Mouse (Mus musculus) heart, adult 2 months (tissue): ENCODE data around the gene Fgfr3. TPM values are rescaled to one million over a fixed set of nuclear protein-coding genes. Genes with fewer than 3 reads are reported as not detected.

Experiments used
- DNase-seq, 2 experiments: peaks; one replicate each; pipeline ENCODE4 v3.0.0; 2021
- H3K27ac ChIP-seq: fragments of 200-600 bp; 2 replicates; pipeline ENCODE4 v1.8.1; 2022
- H3K27me3 ChIP-seq: fragments of 200-500 bp; 2 replicates; pipeline ENCODE4 v1.6.1; 2012; ENCODE audit warnings: mild to moderate bottlenecking, low read length, inconsistent platforms, mixed read lengths; ENCODE audit not compliant: control insufficient read depth, insufficient read depth
- H3K36me3 ChIP-seq: fragments of 200-500 bp; 2 replicates; pipeline ENCODE4 v1.6.1; 2012; ENCODE audit warnings: low read length, inconsistent platforms; ENCODE audit not compliant: control insufficient read depth, insufficient read depth
- H3K4me1 ChIP-seq: fragments of 200-500 bp; 2 replicates; pipeline ENCODE4 v1.6.1; 2011; ENCODE audit warnings: low read length; ENCODE audit not compliant: control insufficient read depth, insufficient read depth
- H3K4me3 ChIP-seq: fragments of 200-600 bp; 2 replicates; pipeline ENCODE4 v1.8.1; 2022
- H3K79me2 ChIP-seq: fragments of 200-500 bp; replicated peaks from 2 replicates; pipeline ENCODE4 v1.6.1; 2012; ENCODE audit warnings: mild to moderate bottlenecking, inconsistent platforms, low read length, moderate library complexity, mixed read lengths; ENCODE audit not compliant: control insufficient read depth, insufficient read depth
- H3K9ac ChIP-seq: fragments of 200-500 bp; 2 replicates; pipeline ENCODE4 v1.6.1; 2012; ENCODE audit warnings: low read depth, mild to moderate bottlenecking, control low read depth, inconsistent platforms, low read length, mixed read lengths
- CTCF ChIP-seq: fragments of 200-600 bp; IDR thresholded peaks from 2 replicates; pipeline ENCODE4 v1.8.1; 2022; ENCODE audit warnings: antibody characterized with exemption, mild to moderate bottlenecking, moderate library complexity
- EP300 ChIP-seq: fragments of 200-500 bp; IDR thresholded peaks from 2 replicates; pipeline ENCODE4 v1.6.1; 2011; ENCODE audit warnings: low read depth, low read length, control low read depth; ENCODE audit not compliant: insufficient read depth
- POLR2A ChIP-seq: fragments of 200-500 bp; IDR thresholded peaks from 2 replicates; pipeline ENCODE4 v1.6.1; 2011; ENCODE audit warnings: mild to moderate bottlenecking, low read depth, low read length, control low read depth; ENCODE audit not compliant: insufficient read depth
- WGBS: fragments of 180-500 bp; shearing (Covaris S2); methylation state at CpG from one replicate; pipeline ENCODE4 v1.1.7; 2018; 5-methylcytosine and 5-hydroxymethylcytosine counted together
- intact Hi-C: fragments of 180-260 bp; cut with DNase I; formaldehyde crosslinking; loops from one replicate; pipeline ENCODE4 v1.15.1; 2025
- polyA plus RNA-seq: library from polyadenylated mRNA; depleted of rRNA; stranded (reverse); fragments of >200 nt; gene quantifications from 2 replicates; pipeline ENCODE4 v1.2.3, GENCODE M21; 2012
- total RNA-seq, 2 experiments: library from RNA; stranded (reverse); gene quantifications; 2 replicates each; pipeline ENCODE4 v1.2.3; 2021

Gene Fgfr3
- total and polyA plus RNA-seq, 3 experiments, result 8.6 to 15.4 (median 10.1) TPM

GRCm38 (mm10) chr5:33694848-33695717 is 26.4 kb upstream of the Fgfr3 start:
- intact Hi-C loops, result no loop called here
- Histone ChIP-seq H3K36me3 (no peaks in the 10 kb centered on the region), H3K4me3 (peak overlapping the region; percentile 68), H3K27me3 (no peaks in the 10 kb centered on the region), H3K9ac (peak overlapping the region; percentile 88), H3K4me1 (peaks cover 5% of the 10 kb centered on the region), H3K79me2 (no peaks in the 10 kb centered on the region), H3K27ac (peak overlapping the region; percentile 84)
- peak; percentile 61 to 76 for DNase-seq
- no peak for TF ChIP-seq EP300
- 0 out of 2 replicates have a peak, but pooled peaks have one; percentile 1 for TF ChIP-seq CTCF
- 7% methylated on average over 61 of the region's 71 CpGs for WGBS

GRCm38 (mm10) chr5:33695718-33696121 is 25.8 kb upstream of the Fgfr3 start:
- no peak for DNase-seq
- intact Hi-C loops, result no loop called here
- H3K79me2 ChIP-seq, result no peaks in the 10 kb centered on the region
- no peaks in the 10 kb centered on the region for H3K36me3 ChIP-seq
- WGBS, result 13% methylated on average over 24 of the region's 24 CpGs
- peak overlapping the region; percentile 68 for H3K4me3 ChIP-seq
- H3K4me1 ChIP-seq, result no peaks in the 10 kb centered on the region
- no peaks in the 10 kb centered on the region for H3K27me3 ChIP-seq
- peak overlapping the region; percentile 84 for H3K27ac ChIP-seq
- peak overlapping the region; percentile 88 for H3K9ac ChIP-seq
- TF ChIP-seq EP300 (no peak), CTCF (no peak), POLR2A (no peak)

- WGBS, result 94% methylated on average over 5 of the region's 5 CpGs
- DNase-seq, result no peak
- H3K27me3 ChIP-seq, result no peaks in the 10 kb centered on the region
- no peak overlapping the region for H3K27ac ChIP-seq
- no peak overlapping the region for H3K9ac ChIP-seq
- TF ChIP-seq CTCF, result no peak
- no peak for TF ChIP-seq EP300
- no peak for TF ChIP-seq POLR2A
- no peaks in the 10 kb centered on the region for H3K4me1 ChIP-seq
- H3K4me3 ChIP-seq, result no peak overlapping the region
- no peaks in the 10 kb centered on the region for H3K79me2 ChIP-seq
- no peaks in the 10 kb centered on the region for H3K36me3 ChIP-seq
- intact Hi-C loops, result no loop called here
These were observed 25.0 kb upstream of the Fgfr3 start for GRCm38 (mm10) chr5:33696430-33696829.

GRCm38 (mm10) chr5:33697534-33697933 is 23.9 kb upstream of the Fgfr3 start:
- TF ChIP-seq CTCF, result no peak
- no peak for TF ChIP-seq EP300
- no peak for TF ChIP-seq POLR2A
- no peak overlapping the region for H3K9ac ChIP-seq
- no peak overlapping the region for H3K4me3 ChIP-seq
- no peaks in the 10 kb centered on the region for H3K79me2 ChIP-seq
- H3K36me3 ChIP-seq, result no peaks in the 10 kb centered on the region
- 92% methylated on average over 1 of the region's 1 CpGs for WGBS
- intact Hi-C loops, result no loop called here
- H3K27ac ChIP-seq, result no peak overlapping the region
- no peaks in the 10 kb centered on the region for H3K27me3 ChIP-seq
- DNase-seq, result no peak
- H3K4me1 ChIP-seq, result no peaks in the 10 kb centered on the region

- no peak overlapping the region for H3K27ac ChIP-seq
- intact Hi-C loops, result loop anchor here (2.0 kb wide), 1 partner anchor 23 kb away; the partner anchor contains the start of gene Fgfr3
- H3K27me3 ChIP-seq, result no peaks in the 10 kb centered on the region
These were observed 23.4 kb upstream of the Fgfr3 start for GRCm38 (mm10) chr5:33697947-33698512.

GRCm38 (mm10) chr5:33698669-33699068 is 22.8 kb upstream of the Fgfr3 start:
- intact Hi-C loops, result loop anchor here (2.0 kb wide), 1 partner anchor 22 kb away; the partner anchor contains the start of gene Fgfr3

More at GRCm38 (mm10) chr5:33697947-33698512, 23.4 kb upstream of the Fgfr3 start:
- no peak for TF ChIP-seq POLR2A
- no peak for TF ChIP-seq CTCF
- no peak for TF ChIP-seq EP300
- no peaks in the 10 kb centered on the region for H3K36me3 ChIP-seq
- no peak overlapping the region for H3K9ac ChIP-seq
- 55% methylated on average over 13 of the region's 13 CpGs for WGBS
- H3K4me1 ChIP-seq, result no peaks in the 10 kb centered on the region
- no peak overlapping the region for H3K4me3 ChIP-seq
- no peak for DNase-seq
- H3K79me2 ChIP-seq, result no peaks in the 10 kb centered on the region

More at GRCm38 (mm10) chr5:33698669-33699068, 22.8 kb upstream of the Fgfr3 start:
- TF ChIP-seq EP300 (no peak), CTCF (no peak), POLR2A (no peak)
- no peaks in the 10 kb centered on the region for H3K27me3 ChIP-seq
- no peak overlapping the region for H3K27ac ChIP-seq
- no peaks in the 10 kb centered on the region for H3K4me1 ChIP-seq
- no peaks in the 10 kb centered on the region for H3K36me3 ChIP-seq
- H3K9ac ChIP-seq, result no peak overlapping the region
- no peaks in the 10 kb centered on the region for H3K79me2 ChIP-seq
- DNase-seq, result no peak
- H3K4me3 ChIP-seq, result no peak overlapping the region
- WGBS, result 94% methylated on average over 5 of the region's 5 CpGs
